Mouse (Mus musculus) testis, adult 2 months (tissue): ENCODE measurements around the gene Zfp541.

Source experiments
- CTCF ChIP-seq: fragments of 200-500 bp; IDR thresholded peaks from 2 replicates; pipeline ENCODE4 v1.5.1; 2012; ENCODE audit warnings: low read depth, mild to moderate bottlenecking, inconsistent platforms, low read length, moderate library complexity; ENCODE audit not compliant: control insufficient read depth, insufficient read depth, insufficient replicate concordance
- POLR2A ChIP-seq: fragments of 200-500 bp; IDR thresholded peaks from 2 replicates; pipeline ENCODE4 v1.6.1; 2012; ENCODE audit warnings: low read depth, mild to moderate bottlenecking, inconsistent platforms, low read length, moderate library complexity; ENCODE audit not compliant: control insufficient read depth

DNA sequence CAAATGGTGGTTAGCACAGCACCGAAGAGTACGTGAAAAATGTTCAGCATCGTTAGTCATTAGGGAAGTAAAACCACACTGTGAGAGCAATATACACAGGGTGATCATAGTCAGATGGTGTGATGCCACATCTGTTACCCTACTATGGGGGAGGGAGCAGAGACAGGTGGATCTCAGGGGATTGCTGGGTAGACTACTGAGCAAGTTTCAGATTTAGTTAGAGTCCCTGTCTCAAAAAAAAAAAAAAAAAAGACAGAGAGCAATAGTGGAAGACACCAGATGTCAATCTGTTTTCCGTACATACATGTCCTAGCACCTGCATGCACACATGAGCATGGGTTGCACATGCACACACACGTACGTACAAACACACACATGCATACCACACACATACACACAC is 5.9 kb upstream of the Zfp541 start:
- TF ChIP-seq CTCF (no peak), POLR2A (no peak)
